Mouse (Mus musculus): Measurements from ENCODE around the gene Map3k5. TPM values are rescaled to one million over a fixed set of nuclear protein-coding genes. Genes with fewer than 3 reads are reported as not detected.

The Map3k5 gene
- polyA plus RNA-seq, 1 experiment from 2014 or later = 2.2 TPM

DNA sequence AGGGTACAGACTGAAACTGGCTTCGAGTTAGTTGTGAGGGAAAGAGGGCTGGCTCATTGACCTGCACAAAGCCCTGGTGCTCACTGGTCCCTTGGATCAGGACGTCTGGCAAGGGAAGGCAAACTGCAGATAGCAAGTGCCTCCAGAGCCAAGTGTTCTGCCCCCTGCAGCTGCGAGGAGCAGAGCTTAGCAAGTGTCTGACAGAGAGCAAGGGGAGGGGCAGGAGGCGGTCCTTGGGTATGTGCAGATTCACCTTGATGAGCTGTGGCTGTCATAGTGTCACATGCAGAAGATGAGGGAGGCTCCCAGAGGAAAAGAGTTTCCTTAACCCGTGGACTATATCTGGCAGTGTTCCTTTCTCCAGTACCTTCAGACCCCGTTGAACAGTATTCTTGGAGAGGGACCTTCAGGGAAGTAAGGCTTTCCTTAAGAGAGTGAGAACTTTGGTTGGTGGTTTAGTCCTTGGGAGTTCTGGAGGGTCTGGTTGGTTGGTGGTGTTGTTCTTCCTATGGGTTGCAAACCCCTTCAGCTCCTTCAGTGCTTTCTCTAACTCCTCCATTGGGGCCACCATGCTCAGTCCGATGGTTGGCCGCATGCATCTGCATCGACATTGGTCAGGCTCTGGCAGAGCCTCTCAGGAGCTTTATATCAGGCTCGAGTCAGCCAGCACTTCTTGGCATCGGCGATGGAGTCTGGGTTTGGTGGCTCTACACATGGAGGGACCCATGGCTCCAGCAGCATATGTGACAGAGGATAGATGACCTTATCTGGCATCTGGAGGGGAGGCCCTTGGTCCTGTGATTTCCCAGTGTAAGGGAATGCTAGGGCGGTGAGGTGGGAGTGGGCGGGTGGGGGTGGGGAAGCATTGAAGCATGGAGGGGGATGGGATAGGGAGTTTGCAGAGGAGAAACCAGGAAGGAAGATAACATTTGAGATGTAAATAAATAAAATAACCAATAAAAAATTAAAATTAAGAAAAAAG, 60.5 kb downstream of the Map3k5 start:
- ATAC-seq (replicated peaks; ENCODE audit: low FRiP score, low read depth) = peak; percentile 73
- WGBS = 59% methylated on average over 14 of the region's 14 CpGs

DNA sequence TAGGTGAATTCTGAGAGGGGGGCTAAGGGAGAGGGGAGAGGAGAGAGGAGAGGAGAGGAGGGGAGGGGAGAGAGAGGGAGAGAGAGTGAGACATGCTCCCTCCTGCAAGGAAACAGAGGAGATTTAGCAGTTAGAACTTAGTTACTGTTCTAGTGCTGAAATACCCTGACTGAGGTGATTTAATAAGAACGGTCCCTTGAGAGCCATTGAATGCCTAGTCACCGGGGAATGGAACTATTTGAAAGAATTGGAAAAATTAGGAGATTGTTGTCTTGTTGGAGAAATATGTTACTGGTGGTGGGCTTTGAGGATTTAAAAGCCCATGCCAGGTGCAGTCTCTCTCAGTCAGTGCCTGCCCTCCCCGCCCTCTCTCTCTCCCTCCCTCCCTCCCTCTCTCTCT, 61.9 kb downstream of the Map3k5 start:
- Histone ChIP-seq H3K36me3 (ENCODE audit: insufficient read depth, low read length) (no peaks in the 10 kb centered on the region), H3K4me3 (replicated peaks; ENCODE audit: low read depth, low read length) (no peak overlapping the region), H3K27me3 (ENCODE audit: insufficient read depth, low read length) (no peaks in the 10 kb centered on the region), H3K9me3 (replicated peaks; ENCODE audit: low read length) (no peaks in the 10 kb centered on the region), H3K4me2 (ENCODE audit: low read length) (no peak overlapping the region), H3K4me1 (replicated peaks; ENCODE audit: insufficient read depth, low read length) (0 out of 2 replicates have a peak, but pooled peaks cover 3% of the 10 kb centered on the region), H3K9ac (ENCODE audit: low read depth, low read length) (no peak overlapping the region), H3K27ac (no peak overlapping the region)
- 81% methylated on average over 3 of the region's 3 CpGs for WGBS
- TF ChIP-seq CTCF (IDR thresholded peaks at IDR 0.05; ENCODE audit: low read depth) = no peak
- ATAC-seq (replicated peaks; ENCODE audit: low FRiP score, low read depth) (no peak), DNase-seq (ENCODE audit: low spot score) (no peak)

More for the DNA sequence above, 60.5 kb downstream of the Map3k5 start:
- DNase-seq (ENCODE audit: low spot score) = no peak
- Histone ChIP-seq H3K4me3 (replicated peaks; ENCODE audit: low read depth, low read length) (no peak overlapping the region), H3K4me1 (replicated peaks; ENCODE audit: insufficient read depth, low read length) (0 out of 2 replicates have a peak, but pooled peaks cover 3% of the 10 kb centered on the region), H3K4me2 (ENCODE audit: low read length) (no peak overlapping the region), H3K36me3 (ENCODE audit: insufficient read depth, low read length) (no peaks in the 10 kb centered on the region), H3K27me3 (ENCODE audit: insufficient read depth, low read length) (no peaks in the 10 kb centered on the region), H3K27ac (no peak overlapping the region), H3K9me3 (replicated peaks; ENCODE audit: low read length) (no peaks in the 10 kb centered on the region), H3K9ac (ENCODE audit: low read depth, low read length) (no peak overlapping the region)
- TF ChIP-seq CTCF (IDR thresholded peaks at IDR 0.05; ENCODE audit: low read depth) = no peak

DNA sequence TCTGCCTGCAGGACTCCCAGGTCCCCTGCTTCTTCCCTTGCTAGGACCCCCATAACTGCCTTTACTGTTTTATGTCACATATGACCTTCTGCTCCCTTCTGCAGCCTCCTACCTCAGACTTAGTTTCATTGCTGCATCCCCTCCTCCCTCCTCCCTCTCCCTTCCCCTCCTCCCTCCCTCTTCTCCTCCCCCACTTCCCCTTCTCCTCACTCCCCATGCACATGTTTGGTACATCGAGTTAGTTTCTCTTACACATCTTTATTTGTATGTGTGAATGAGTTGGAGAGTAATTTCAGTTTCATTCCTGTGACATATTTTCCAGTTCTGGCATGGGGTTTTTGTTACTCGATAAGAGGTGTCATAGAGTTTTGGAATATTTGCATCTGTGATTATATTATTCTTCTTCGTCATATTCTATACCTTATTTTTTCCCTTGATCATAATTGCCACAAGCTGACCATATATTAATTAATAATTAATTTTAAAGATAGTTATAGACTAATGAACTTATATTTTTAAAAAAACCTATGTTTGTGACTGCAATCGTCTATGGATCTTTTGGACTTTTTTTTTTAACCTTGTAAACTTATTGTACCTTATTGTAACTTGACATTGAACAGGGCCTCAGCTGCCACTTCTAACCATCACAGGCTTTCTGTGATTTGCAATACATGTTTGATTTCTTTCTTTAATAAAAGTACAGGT, 65.6 kb downstream of the Map3k5 start:
- no peak overlapping the region for H3K4me2 ChIP-seq (ENCODE audit: low read length)
- no peak overlapping the region for H3K9ac ChIP-seq (ENCODE audit: low read depth, low read length)
- H3K4me1 ChIP-seq (replicated peaks; ENCODE audit: insufficient read depth, low read length) = 0 out of 2 replicates have a peak, but pooled peaks cover 2% of the 10 kb centered on the region
- no peak for TF ChIP-seq CTCF (IDR thresholded peaks at IDR 0.05; ENCODE audit: low read depth)
- no peaks in the 10 kb centered on the region for H3K9me3 ChIP-seq (replicated peaks; ENCODE audit: low read length)
- H3K36me3 ChIP-seq (ENCODE audit: insufficient read depth, low read length) = no peaks in the 10 kb centered on the region
- no peak for DNase-seq (ENCODE audit: low spot score)
- H3K4me3 ChIP-seq (replicated peaks; ENCODE audit: low read depth, low read length) = no peak overlapping the region
- ATAC-seq (replicated peaks; ENCODE audit: low FRiP score, low read depth) = no peak
- WGBS = 67% methylated on average over 4 of the region's 4 CpGs
- H3K27me3 ChIP-seq (ENCODE audit: insufficient read depth, low read length) = no peaks in the 10 kb centered on the region
- H3K27ac ChIP-seq = no peak overlapping the region

DNA sequence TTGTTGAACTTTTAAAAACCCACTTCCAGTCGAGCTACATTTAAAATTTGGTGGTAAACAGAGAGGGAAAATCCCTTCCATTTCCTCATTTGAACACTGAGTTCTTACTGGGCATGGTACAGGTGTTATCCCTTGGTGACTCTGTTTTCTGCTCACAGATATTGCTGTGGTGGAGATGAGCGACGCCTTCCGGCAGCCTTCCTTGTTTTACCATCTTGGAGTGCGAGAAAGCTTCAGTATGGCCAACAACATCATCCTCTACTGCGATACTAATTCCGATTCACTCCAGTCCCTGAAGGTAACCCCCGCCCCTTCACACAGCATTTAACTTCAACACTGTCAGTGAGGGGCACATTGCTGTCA, 66.1 kb downstream of the Map3k5 start:
- 90% methylated on average over 8 of the region's 8 CpGs for WGBS
- Histone ChIP-seq H3K27ac (no peak overlapping the region), H3K4me1 (replicated peaks; ENCODE audit: insufficient read depth, low read length) (no peaks in the 10 kb centered on the region), H3K27me3 (ENCODE audit: insufficient read depth, low read length) (no peaks in the 10 kb centered on the region), H3K36me3 (ENCODE audit: insufficient read depth, low read length) (no peaks in the 10 kb centered on the region), H3K9ac (ENCODE audit: low read depth, low read length) (no peak overlapping the region), H3K4me2 (ENCODE audit: low read length) (no peak overlapping the region), H3K9me3 (replicated peaks; ENCODE audit: low read length) (no peaks in the 10 kb centered on the region), H3K4me3 (replicated peaks; ENCODE audit: low read depth, low read length) (no peak overlapping the region)
- no peak for ATAC-seq (replicated peaks; ENCODE audit: low FRiP score, low read depth)
- no peak for TF ChIP-seq CTCF (IDR thresholded peaks at IDR 0.05; ENCODE audit: low read depth)
- no peak for DNase-seq (ENCODE audit: low spot score)

DNA sequence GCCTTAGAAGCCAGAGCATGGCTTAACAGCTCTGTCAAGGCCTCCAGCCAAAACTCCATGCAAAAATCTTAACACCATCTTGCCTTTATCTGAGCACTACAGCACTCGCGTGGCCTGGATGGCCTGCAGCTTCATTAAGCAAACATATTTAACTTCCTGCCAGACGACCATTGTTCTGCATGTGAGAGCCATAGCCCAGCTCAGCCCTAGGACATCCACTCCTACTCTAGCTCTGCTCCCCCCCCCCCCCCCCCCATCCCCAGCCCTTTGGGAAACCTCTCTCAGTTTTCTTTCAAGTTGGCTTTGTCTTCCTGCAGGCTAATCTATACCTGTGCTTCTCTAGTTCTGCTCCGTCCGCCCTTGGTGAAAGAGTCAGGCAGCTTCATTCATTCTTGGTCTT, 67.7 kb downstream of the Map3k5 start:
- no peaks in the 10 kb centered on the region for H3K36me3 ChIP-seq (ENCODE audit: insufficient read depth, low read length)
- no peak for TF ChIP-seq CTCF (IDR thresholded peaks at IDR 0.05; ENCODE audit: low read depth)
- no peak overlapping the region for H3K27ac ChIP-seq
- no peak overlapping the region for H3K4me3 ChIP-seq (replicated peaks; ENCODE audit: low read depth, low read length)
- H3K27me3 ChIP-seq (ENCODE audit: insufficient read depth, low read length) = no peaks in the 10 kb centered on the region
- DNase-seq (ENCODE audit: low spot score) = no peak
- ATAC-seq (replicated peaks; ENCODE audit: low FRiP score, low read depth) = no peak
- H3K9me3 ChIP-seq (replicated peaks; ENCODE audit: low read length) = no peaks in the 10 kb centered on the region
- H3K4me1 ChIP-seq (replicated peaks; ENCODE audit: insufficient read depth, low read length) = no peaks in the 10 kb centered on the region
- H3K9ac ChIP-seq (ENCODE audit: low read depth, low read length) = no peak overlapping the region
- WGBS = 60% methylated on average over 5 of the region's 5 CpGs
- no peak overlapping the region for H3K4me2 ChIP-seq (ENCODE audit: low read length)

DNA sequence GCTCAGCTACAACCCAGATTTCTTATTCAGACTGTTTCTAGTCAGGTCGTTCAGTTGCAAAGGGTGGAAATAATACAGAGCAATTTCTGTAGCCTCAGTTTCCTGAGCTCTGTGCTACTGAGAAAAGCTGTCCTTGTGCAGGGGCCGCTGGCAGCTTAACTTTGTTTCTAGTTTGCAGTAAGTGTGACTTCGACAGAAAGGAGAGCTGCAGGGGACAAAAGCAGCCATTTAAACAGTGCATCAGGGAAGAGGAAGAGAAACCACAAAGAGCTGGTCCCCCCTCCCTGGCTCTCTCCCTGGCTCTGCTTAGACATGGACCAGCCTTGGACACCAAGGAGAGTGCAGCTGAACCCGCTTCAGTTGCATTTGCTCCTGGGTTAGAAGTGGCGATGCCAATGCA, 68.7 kb downstream of the Map3k5 start:
- ATAC-seq (replicated peaks; ENCODE audit: low FRiP score, low read depth) = no peak
- H3K27ac ChIP-seq = no peak overlapping the region
- no peak overlapping the region for H3K4me3 ChIP-seq (replicated peaks; ENCODE audit: low read depth, low read length)
- WGBS = 80% methylated on average over 5 of the region's 5 CpGs
- H3K27me3 ChIP-seq (ENCODE audit: insufficient read depth, low read length) = no peaks in the 10 kb centered on the region
- H3K9me3 ChIP-seq (replicated peaks; ENCODE audit: low read length) = no peaks in the 10 kb centered on the region
- TF ChIP-seq CTCF (IDR thresholded peaks at IDR 0.05; ENCODE audit: low read depth) = no peak
- H3K9ac ChIP-seq (ENCODE audit: low read depth, low read length) = no peak overlapping the region
- no peak overlapping the region for H3K4me2 ChIP-seq (ENCODE audit: low read length)
- DNase-seq (ENCODE audit: low spot score) = no peak
- no peaks in the 10 kb centered on the region for H3K36me3 ChIP-seq (ENCODE audit: insufficient read depth, low read length)
- no peaks in the 10 kb centered on the region for H3K4me1 ChIP-seq (replicated peaks; ENCODE audit: insufficient read depth, low read length)

Measured in kidney, postnatal 0 days (tissue).